Mouse (Mus musculus) bone marrow, adult 2 months (tissue): Measurements from ENCODE around the gene Cant1. TPM values are rescaled to one million over a fixed set of nuclear protein-coding genes. Genes with fewer than 3 reads are reported as not detected.

Source experiments
- H3K27ac ChIP-seq: fragments of 200-500 bp; 2 replicates; pipeline ENCODE4 v1.5.1; 2012; ENCODE audit warnings: low read depth, mild to moderate bottlenecking, control low read depth, inconsistent platforms, low read length; ENCODE audit not compliant: control insufficient read depth, poor library complexity, insufficient read depth
- H3K4me1 ChIP-seq: fragments of 200-500 bp; 2 replicates; pipeline ENCODE4 v1.6.1; 2011; ENCODE audit warnings: low read length; ENCODE audit not compliant: control insufficient read depth, insufficient read depth
- H3K4me3 ChIP-seq: fragments of 200-500 bp; replicated peaks from 2 replicates; pipeline ENCODE3; 2011; ENCODE audit warnings: mild to moderate bottlenecking, low read depth, low read length, control low read depth; ENCODE audit not compliant: control insufficient read depth
- CTCF ChIP-seq: fragments of 200-500 bp; IDR thresholded peaks from 2 replicates; pipeline ENCODE4 v1.5.1; 2011; ENCODE audit warnings: low read length, control low read depth; ENCODE audit not compliant: control insufficient read depth, insufficient read depth
- POLR2A ChIP-seq: fragments of 200-500 bp; IDR thresholded peaks from 2 replicates; pipeline ENCODE4 v1.6.1; 2011; ENCODE audit warnings: low read depth, mild to moderate bottlenecking, control low read depth, low read length, borderline replicate concordance; ENCODE audit not compliant: control insufficient read depth
- WGBS: fragments of 180-500 bp; shearing (Covaris S2); methylation state at CpG from one replicate; pipeline ENCODE4 v1.1.7; 2018; 5-methylcytosine and 5-hydroxymethylcytosine counted together
- polyA plus RNA-seq: library from polyadenylated mRNA; stranded (reverse); fragments of >200 nt; gene quantifications from 2 replicates; pipeline ENCODE4 v1.2.4, GENCODE M21; 2011; ENCODE audit warnings: low replicate concordance; ENCODE audit not compliant: missing spikeins, insufficient read depth, insufficient read length

Gene Cant1
- polyA plus RNA-seq, 1 experiment: 14.6 TPM

DNA sequence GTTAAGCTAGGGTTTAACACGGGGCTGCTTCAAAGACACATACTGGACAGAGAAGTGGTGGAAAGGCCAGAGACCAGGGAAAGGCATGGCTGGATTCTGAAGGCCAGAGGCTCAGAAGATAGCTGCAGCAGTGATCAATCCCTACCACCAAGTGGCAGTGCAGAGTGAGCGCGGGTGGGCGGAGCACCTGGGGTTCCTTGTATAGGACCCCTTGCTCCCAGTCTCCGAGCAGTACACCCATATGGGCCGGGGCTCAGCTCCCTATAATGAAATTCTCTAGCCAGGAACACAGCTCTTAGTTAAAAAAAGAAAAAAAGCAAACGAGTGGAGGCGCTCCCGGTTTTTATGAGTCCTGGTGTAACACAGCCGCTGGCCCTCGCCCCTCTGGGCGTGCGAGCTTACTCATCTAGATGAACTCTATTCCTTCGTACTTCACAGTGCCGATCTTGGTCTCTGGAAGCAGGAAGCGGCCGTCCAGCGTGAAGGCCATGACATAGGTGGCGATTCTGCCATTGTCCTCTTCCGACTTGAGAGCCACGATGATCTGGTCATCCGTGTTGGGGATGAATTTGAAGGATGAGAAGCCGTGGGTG lies 11.5 kb downstream of the Cant1 start:
- peaks cover 1% of the 10 kb centered on the region for H3K4me1 ChIP-seq
- H3K27ac ChIP-seq: no peak overlapping the region
- WGBS: 91% methylated on average over 23 of the region's 23 CpGs
- no peak for TF ChIP-seq POLR2A
- no peak for TF ChIP-seq CTCF
- H3K4me3 ChIP-seq: no peak overlapping the region

DNA sequence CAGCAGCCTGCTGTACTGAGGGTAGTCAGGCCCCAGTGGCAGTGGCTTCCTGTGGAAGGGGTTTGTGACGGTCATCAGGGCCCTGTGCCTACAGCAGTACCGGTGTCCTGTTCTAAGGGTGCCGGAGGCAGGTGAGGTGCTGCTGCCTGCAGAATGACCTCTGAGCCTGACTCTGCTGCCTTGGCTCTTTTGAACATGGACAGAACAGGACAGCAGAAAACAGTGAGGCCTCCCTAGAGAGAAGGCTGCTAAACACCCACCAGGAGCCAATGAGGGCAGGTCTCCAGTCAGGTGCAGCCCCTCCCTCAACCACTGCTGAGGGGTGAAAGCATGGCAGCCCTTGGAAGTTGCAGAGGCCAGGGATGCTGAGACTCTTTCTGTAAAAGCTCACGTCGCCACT lies 12.4 kb downstream of the Cant1 start:
- WGBS: 78% methylated on average over 5 of the region's 5 CpGs

DNA sequence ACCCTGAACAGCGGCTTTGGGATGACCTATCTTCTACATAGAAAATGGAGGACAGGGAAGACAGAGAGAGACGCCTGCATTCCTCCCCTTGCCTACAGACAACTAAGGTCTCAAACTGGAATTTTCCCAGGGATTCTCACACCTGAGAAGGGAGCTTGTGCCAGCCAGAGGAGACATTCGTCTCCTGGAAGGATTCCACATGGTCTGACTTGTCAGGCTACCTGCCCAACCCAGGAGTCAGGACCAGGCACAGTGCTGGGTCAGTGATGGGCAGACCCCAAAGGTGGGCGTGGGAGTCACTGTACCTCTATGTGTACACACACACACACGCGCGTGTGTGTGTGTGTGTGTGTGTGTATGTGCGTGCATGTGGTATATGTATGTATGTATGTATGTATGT lies 13.6 kb downstream of the Cant1 start:
- H3K27ac ChIP-seq: no peak overlapping the region
- TF ChIP-seq POLR2A (no peak), CTCF (no peak)
- whole genome bisulfite sequencing: 90% methylated on average over 8 of the region's 8 CpGs
- no peak overlapping the region for H3K4me3 ChIP-seq
- peaks cover 4% of the 10 kb centered on the region for H3K4me1 ChIP-seq

More for the DNA sequence above, 12.4 kb downstream of the Cant1 start:
- no peak overlapping the region for H3K27ac ChIP-seq
- peaks cover 4% of the 10 kb centered on the region for H3K4me1 ChIP-seq
- TF ChIP-seq CTCF (no peak), POLR2A (no peak)
- no peak overlapping the region for H3K4me3 ChIP-seq

DNA sequence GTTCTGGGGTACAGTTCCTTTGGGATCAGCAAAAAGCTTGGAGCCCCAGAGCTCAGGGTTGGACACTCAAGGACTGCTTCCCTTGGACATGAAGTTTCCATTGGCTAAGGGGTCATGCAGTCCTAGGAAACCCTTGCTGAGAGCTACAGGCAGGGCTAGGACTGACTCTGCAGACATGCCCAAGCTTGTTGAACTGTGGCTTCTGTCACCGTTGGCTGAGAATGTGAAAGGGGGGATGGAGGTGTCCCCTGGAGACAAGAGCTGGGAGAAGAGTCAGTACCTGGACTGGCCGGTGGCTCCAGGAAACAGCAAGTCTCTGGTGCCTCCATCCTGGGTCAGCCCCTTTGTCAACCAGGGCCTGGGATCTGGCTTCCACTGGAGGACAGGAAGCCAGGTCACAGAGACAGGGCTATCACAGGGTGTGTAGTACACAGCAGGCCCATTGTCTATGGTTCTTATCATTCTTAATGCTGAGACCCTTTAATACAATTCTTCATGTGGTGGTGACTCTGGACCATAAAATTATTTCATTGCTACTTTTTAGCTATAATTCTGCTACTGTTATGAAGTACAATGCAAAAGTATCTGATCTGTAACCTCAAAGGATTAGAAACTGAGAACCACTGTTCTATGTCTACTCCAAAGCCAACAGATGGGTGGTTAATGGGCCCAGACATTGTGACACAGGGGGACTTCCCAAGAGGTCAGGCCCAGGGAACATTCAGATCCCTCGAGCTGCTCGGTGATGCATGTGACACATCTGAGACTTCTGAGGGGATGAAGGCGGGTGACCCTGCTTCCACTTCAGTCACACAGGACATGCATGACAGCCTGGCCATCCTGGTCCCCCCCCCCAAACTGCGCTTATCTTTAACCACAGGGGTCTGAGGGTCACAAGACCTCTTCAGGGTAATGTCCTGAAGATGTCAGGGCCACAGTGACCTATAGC lies 14.7 kb downstream of the Cant1 start:
- 67% methylated on average over 6 of the region's 6 CpGs for WGBS

DNA sequence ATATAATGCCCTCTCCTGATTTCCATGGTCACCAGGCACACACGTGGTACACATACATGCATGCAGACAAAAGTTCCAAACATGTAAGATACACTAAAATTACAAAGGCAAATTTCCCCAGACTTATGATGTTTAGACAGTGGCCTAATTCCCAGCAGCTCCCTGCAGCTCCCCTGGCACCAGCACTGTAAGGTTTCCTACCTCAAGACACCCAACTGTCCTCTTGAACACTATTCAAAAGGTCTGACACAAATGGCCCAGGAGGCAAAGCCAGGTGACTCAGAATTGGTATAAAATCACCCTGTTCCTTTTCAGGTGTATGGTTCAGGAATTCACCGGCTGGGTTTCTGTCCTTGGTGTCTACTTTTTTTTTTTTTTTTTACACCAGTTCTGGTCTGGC lies 15.7 kb downstream of the Cant1 start:
- Histone ChIP-seq H3K4me3 (no peak overlapping the region), H3K4me1 (peaks cover 4% of the 10 kb centered on the region), H3K27ac (no peak overlapping the region)
- no peak for TF ChIP-seq POLR2A
- no peak for TF ChIP-seq CTCF
- WGBS: 90% methylated on average over 2 of the region's 2 CpGs

More for the DNA sequence above, 14.7 kb downstream of the Cant1 start:
- no peak overlapping the region for H3K4me3 ChIP-seq
- peaks cover 4% of the 10 kb centered on the region for H3K4me1 ChIP-seq
- no peak overlapping the region; the same call in 1 of the 2 replicates for H3K27ac ChIP-seq
- TF ChIP-seq POLR2A: no peak
- TF ChIP-seq CTCF: no peak

DNA sequence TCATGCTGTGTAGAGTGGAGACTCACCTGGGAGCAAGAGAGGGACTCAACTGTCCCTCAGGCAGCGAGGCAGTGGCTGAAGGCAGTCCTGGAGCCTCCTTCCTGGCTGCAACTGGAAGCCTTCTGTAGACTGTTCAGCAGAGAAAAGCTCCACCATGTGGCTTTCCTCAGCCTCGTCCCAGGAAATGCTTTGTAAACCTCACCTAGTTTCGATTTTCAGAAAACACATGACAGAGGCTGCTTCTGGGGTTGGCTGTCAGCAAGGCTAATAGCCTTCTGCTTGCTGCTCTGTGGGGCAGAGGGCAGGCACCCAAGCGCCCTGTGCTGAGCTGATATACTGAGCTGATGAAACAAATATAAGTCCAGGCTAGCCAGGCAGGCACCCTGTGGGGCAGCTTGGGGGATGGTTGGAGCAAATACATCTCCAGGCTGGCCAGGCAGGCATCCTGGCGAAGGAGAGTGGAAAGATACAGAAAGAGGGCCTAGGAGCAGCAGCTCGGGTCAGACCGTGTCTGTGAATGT lies 17.1 kb downstream of the Cant1 start, which contains the start of gene Lgals3bp:
Gene Lgals3bp, minus strand, starts transcription at position 333 of the 521 bp plus-strand sequence.
- peak; percentile 60 for TF ChIP-seq POLR2A
- TF ChIP-seq CTCF: no peak
- H3K27ac ChIP-seq: peak within 1 kb of the TSS; percentile 58

DNA sequence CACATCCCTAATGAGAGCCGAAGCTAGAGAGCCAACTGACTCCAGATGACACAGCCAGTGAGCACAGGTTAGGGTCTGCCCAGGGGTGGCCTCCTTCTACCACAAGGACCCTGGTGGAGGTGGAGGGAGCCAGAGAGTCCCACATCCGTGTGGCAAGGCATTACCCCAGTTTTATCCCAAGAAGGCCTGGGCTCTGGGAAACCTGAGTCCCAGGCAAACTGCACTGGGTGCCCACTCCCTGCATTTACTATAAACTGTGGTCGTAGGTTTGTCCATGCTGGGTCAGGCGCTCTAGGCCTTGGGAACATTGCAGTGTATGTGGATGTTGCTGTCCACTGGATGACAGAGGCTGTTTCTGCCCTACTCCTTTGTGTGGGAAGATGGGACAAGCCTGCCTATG lies 17.7 kb downstream of the Cant1 start:
- Histone ChIP-seq H3K27ac (peak overlapping the region; percentile 58; the same call in 1 of the 2 replicates), H3K4me1 (peaks cover 4% of the 10 kb centered on the region), H3K4me3 (peak overlapping the region; percentile 60)
- no peak for TF ChIP-seq CTCF
- 20% methylated on average over 4 of the region's 4 CpGs for WGBS

More for the DNA sequence above, 17.1 kb downstream of the Cant1 start, which contains the start of gene Lgals3bp:
- peaks cover 4% of the 10 kb centered on the region for H3K4me1 ChIP-seq
- 11% methylated on average over 7 of the region's 7 CpGs for WGBS
- H3K4me3 ChIP-seq: peak within 1 kb of the TSS; percentile 60

DNA sequence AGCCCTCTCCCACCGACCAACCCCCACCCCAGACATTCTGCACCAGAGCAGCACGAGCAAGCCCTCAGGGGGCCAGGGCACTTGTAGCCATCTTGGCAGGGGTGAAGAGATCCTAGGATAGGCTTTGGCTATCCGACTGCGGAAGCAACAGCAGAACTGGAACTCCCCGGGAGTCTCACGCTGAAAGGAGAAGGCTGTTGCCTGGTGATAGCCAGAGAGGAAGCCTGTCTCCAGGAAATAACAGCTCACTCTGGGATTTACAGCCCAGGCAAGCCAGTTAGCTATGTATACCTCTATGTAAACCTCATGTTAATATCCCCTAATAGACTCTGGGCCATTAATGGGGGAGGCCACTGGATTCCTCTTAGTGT lies 18.3 kb downstream of the Cant1 start:
- Histone ChIP-seq H3K4me1 (peaks cover 4% of the 10 kb centered on the region), H3K4me3 (peak overlapping the region; percentile 6), H3K27ac (no peak overlapping the region)
- 7% methylated on average over 6 of the region's 6 CpGs for WGBS
- TF ChIP-seq CTCF: no peak
- TF ChIP-seq POLR2A: no peak
